Mouse (Mus musculus): ENCODE measurements around the gene Arhgap21. TPM values are rescaled to one million over a fixed set of nuclear protein-coding genes. Genes with fewer than 3 reads are reported as not detected.
"Not testable (repeated sequence)": the region's sequence is repeated elsewhere in the genome, so short reads cannot be mapped to it uniquely, and the experiment has no call there.

Gene Arhgap21
- total RNA-seq, 2 experiments from 2014 or later: 213 to 217 TPM

- intact Hi-C loops (cut with DNase I): no loop called here
Measured at GRCm38 (mm10) chr2:20945596-20945995, 23.1 kb downstream of the Arhgap21 start.

GRCm38 (mm10) chr2:20943730-20944454, 24.8 kb downstream of the Arhgap21 start:
- DNase-seq (ENCODE audit: low spot score in 2 of 2): no peak
- intact Hi-C loops (cut with DNase I): no loop called here

More at GRCm38 (mm10) chr2:20945596-20945995, 23.1 kb downstream of the Arhgap21 start:
- no peak for DNase-seq (ENCODE audit: low spot score in 2 of 2)

DNA sequence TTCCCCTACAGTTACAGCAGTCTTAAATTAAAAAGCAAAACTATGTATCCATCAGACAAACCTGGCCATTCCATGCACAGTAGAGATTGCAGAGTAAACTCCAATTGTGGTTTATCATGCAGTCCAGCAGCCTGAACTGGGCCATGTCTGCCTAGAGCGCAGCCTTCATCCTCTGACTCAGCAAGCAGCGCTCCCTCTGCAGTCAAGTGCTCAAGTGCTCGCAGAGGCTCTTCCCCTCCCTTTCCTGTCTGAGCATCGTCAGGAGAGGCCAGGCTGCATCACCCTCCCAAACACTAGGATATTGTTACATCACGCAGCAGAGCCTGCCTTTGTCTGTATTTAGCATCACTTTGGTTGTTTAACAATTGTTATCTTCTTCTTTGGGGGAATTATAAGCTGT, 25.5 kb downstream of the Arhgap21 start:
- peak in 1 of 2 experiments; percentile 26 for DNase-seq (ENCODE audit: low spot score in 2 of 2)
- intact Hi-C loops (cut with DNase I): no loop called here

DNA sequence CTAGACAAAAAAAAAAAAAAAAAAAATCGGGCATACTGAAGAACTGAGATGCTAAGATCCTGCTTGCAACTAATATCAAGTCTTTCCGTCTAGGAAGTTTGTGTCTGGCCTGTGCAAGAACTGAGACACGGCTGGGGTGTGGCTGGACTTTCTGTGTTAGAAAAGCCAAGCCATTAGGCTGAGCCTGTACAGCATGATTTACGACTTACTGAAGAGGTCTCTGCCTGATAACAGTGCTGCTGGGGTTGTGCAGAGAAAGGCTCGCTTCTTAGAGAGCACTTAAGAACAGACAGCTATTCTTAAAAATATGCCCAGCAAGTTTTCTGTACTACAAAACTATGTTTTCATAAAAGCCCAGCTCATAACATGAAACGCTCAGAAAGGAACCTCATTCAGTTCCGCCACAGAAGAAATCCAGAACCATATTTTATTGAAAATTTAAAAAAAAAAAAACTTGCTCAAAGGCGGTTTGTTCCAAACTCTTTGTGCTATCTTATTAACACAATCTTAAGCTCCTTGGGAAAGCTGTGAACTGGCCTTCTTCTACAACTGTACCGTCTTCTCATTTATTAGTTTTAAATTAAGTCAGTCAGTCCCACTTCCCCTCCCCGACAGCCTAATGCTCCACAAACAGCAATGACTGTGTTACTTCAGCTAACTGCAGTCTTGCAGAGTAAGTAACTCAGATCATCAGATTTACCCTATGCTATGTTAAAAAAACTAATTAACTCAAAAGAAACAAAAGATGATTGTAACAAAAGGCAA, 26.1 kb downstream of the Arhgap21 start:
- DNase-seq (ENCODE audit: low spot score in 2 of 2): no peak
- intact Hi-C loops (cut with DNase I): no loop called here

GRCm38 (mm10) chr2:20941105-20941504, 27.6 kb downstream of the Arhgap21 start:
- intact Hi-C loops (cut with DNase I): no loop called here

DNA sequence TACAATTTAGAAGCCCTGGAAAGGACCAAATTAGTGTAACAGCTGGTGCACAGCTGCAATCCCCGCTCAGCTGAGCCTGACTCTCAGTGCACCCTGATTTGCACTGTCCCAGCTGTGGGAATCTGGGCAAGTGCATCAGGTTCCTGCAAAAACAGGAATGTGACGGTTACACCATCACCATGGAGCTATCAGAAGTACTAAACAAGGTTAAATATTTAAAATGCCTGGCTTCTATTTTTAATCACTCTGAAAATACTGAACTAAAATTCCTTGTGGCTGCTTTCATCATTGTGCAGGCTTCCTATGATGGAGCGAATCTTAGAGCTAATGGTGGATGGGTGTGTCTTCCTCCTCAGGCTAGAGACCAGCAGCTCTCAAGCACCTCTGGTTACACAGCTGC, 29.3 kb downstream of the Arhgap21 start:
- intact Hi-C loops (cut with DNase I): no loop called here
- no peak for DNase-seq (ENCODE audit: low spot score in 2 of 2)

More at GRCm38 (mm10) chr2:20941105-20941504, 27.6 kb downstream of the Arhgap21 start:
- DNase-seq (ENCODE audit: low spot score in 2 of 2): no peak

- intact Hi-C loops (cut with DNase I): no loop called here
- DNase-seq (ENCODE audit: low spot score in 2 of 2): no peak
Measured at GRCm38 (mm10) chr2:20936609-20937221, 32.0 kb downstream of the Arhgap21 start.

DNA sequence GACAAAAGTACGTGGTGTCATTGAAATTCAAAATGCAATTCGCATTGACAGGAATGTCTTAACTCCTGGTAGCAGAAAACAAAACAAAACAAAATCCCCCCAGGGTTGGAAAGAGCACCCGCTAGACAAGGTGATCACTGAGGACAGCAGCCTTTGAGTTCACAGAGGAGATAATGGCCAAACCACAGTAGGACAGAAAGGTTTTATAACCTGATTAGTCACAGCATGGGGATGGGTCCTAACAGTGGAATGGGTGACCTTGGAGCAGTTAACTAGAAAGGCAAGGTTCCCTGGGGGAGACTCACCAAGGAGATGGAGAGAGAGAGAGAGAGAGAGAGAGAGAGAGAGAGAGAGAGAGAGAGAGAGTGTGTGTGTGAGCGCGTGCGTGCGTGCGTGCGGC, 34.3 kb downstream of the Arhgap21 start:
- no peak for DNase-seq (ENCODE audit: low spot score in 2 of 2)
- intact Hi-C loops (cut with DNase I): no loop called here

DNA sequence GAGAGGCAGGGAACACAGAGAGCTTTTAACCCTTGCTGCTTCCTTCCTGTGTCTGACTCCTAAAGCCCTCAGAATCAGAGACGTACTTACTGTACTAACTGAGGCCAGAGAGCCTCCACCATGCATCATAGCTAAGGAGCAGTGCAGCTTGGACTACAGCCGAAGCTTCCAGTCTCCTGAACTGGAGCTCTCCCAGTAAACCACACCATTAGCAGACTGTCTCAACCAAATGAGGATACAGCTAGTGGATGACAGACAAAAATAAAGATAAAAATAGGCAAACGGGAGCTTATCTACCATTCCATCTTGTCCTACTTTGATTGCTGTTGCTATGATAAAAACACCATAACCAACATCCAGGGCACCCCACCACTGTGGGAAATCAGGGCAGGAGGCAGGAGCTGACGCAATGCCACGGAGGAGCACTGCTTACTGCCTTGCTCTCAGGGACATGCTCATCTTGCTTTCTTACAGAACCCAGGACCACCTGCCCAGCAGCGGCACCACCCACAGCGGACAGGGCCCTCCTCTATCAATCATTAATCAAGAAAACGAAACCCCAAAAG, 35.9 kb downstream of the Arhgap21 start:
- intact Hi-C loops (cut with DNase I): no loop called here
- DNase-seq (ENCODE audit: low spot score in 2 of 2): no peak

DNA sequence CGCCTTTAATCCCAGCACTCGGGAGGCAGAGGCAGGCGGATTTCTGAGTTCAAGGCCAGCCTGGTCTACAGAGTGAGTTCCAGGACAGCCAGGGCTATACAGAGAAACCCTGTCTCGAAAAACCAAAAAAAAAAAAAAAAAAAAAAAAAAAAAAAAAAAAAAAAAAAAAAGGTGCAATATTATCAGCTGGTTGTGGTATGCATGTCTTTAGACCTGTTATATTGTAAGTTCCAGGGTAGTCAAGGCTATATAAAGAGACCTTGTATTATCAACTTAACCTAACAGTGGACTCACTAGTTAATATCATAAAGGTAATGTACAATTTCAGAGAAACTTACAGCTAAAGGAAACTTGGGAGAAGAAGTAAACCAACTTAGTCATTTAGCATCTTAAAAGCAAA, 36.9 kb downstream of the Arhgap21 start:
- intact Hi-C loops (cut with DNase I); DNase-seq (ENCODE audit: low spot score in 2 of 2): not testable (repeated sequence)

DNA sequence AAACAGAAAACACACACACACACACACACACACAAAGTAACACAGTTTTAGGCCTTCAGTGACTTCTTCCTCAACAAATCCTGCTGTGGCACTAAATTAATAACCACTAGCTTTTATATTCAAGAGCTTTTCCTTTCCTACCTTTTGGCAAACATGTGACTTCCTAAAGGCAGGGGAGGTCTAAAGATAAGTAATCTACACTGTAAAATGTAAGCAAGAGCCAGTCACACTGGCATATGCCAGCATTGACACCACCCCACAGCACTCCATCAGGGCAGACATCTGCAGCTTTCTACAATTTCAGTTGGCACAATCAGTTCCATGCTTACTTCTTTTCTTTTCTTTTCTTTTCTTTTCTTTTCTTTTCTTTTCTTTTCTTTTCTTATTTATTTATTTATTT, 40.2 kb downstream of the Arhgap21 start:
- no peak for DNase-seq (ENCODE audit: low spot score in 2 of 2)
- intact Hi-C loops (cut with DNase I): no loop called here

GRCm38 (mm10) chr2:20924938-20925337, 43.7 kb downstream of the Arhgap21 start:
- intact Hi-C loops (cut with DNase I): no loop called here
- DNase-seq (ENCODE audit: low spot score in 2 of 2): no peak

DNA sequence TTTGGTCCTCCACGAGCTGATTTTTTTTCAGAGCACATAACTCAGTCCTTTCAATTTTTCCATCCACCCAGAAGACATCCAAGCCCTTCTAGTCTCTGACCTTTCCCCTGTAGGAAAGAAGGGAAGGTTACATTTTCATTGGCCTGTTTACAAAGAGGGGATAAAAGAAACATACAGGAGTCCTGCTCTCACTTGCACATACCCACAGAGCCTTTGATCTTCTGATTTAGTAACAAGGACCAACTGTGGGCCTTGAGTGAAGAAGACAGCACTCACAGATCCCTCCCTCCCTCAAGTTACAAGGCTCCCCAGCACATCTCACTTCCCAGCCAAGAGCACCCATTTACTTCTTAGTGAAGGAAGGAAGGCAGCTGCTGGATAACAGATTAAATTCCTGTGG, 46.3 kb downstream of the Arhgap21 start:
- intact Hi-C loops (cut with DNase I): no loop called here

GRCm38 (mm10) chr2:20921558-20921957, 47.1 kb downstream of the Arhgap21 start:
- no peak for DNase-seq (ENCODE audit: low spot score in 2 of 2)

More for the DNA sequence above, 46.3 kb downstream of the Arhgap21 start:
- no peak for DNase-seq (ENCODE audit: low spot score in 2 of 2)

GRCm38 (mm10) chr2:20921021-20921420, 47.7 kb downstream of the Arhgap21 start:
- DNase-seq (ENCODE audit: low spot score in 2 of 2): no peak
- intact Hi-C loops (cut with DNase I): no loop called here

More at GRCm38 (mm10) chr2:20921558-20921957, 47.1 kb downstream of the Arhgap21 start:
- intact Hi-C loops (cut with DNase I): no loop called here

GRCm38 (mm10) chr2:20914531-20915320, 54.0 kb downstream of the Arhgap21 start:
- intact Hi-C loops (cut with DNase I): no loop called here
- no peak for DNase-seq (ENCODE audit: low spot score in 2 of 2)

GRCm38 (mm10) chr2:20913019-20913415, 55.7 kb downstream of the Arhgap21 start:
- intact Hi-C loops (cut with DNase I): no loop called here
- no peak for DNase-seq (ENCODE audit: low spot score in 2 of 2)

GRCm38 (mm10) chr2:20912348-20913018, 56.2 kb downstream of the Arhgap21 start:
- intact Hi-C loops (cut with DNase I): no loop called here
- DNase-seq (ENCODE audit: low spot score in 2 of 2): no peak

GRCm38 (mm10) chr2:20910446-20910845, 58.2 kb downstream of the Arhgap21 start:
- intact Hi-C loops (cut with DNase I): no loop called here
- DNase-seq (ENCODE audit: low spot score in 2 of 2): no peak

Measured in left cerebral cortex, postnatal 14 days (tissue).